Mouse (Mus musculus) CD8-positive naive resting alpha-beta T cell, adult 2 months (primary cell): ENCODE measurements around the gene Armc10.
"Not testable (repeated sequence)": the region's sequence is repeated elsewhere in the genome, so short reads cannot be mapped to it uniquely, and the experiment has no call there.

Experiments
- DNase-seq, 2 experiments: peaks; one replicate each; pipeline ENCODE4 v3.0.0; 2022; ENCODE audit warnings: low read depth in 2 of 2, low spot score in 2 of 2

The Armc10 gene

GRCm38 (mm10) chr5:21667191-21668137 is 21.9 kb downstream of the Armc10 start:
- no peak for DNase-seq

- DNase-seq = no peak
Measured at GRCm38 (mm10) chr5:21669307-21669706, 23.7 kb downstream of the Armc10 start.

- DNase-seq = peak; percentile 12 to 36
Measured at GRCm38 (mm10) chr5:21672812-21673635, 27.4 kb downstream of the Armc10 start.

GRCm38 (mm10) chr5:21673742-21674141 is 28.1 kb downstream of the Armc10 start:
- DNase-seq = no peak

- DNase-seq = no peak
Measured at GRCm38 (mm10) chr5:21675019-21675418, 29.4 kb downstream of the Armc10 start.

GRCm38 (mm10) chr5:21675494-21675893 is 29.9 kb downstream of the Armc10 start:
- DNase-seq = no peak

- no peak for DNase-seq
Measured at GRCm38 (mm10) chr5:21677939-21678338, 32.3 kb downstream of the Armc10 start.

- DNase-seq = no peak
Measured at GRCm38 (mm10) chr5:21678363-21678762, 32.8 kb downstream of the Armc10 start.

GRCm38 (mm10) chr5:21680029-21680428 is 34.4 kb downstream of the Armc10 start:
- no peak for DNase-seq

- DNase-seq = no peak
Measured at GRCm38 (mm10) chr5:21680940-21681339, 35.3 kb downstream of the Armc10 start.

GRCm38 (mm10) chr5:21683811-21684210 is 38.2 kb downstream of the Armc10 start:
- no peak for DNase-seq

GRCm38 (mm10) chr5:21685001-21685400 is 39.4 kb downstream of the Armc10 start:
- DNase-seq = no peak

GRCm38 (mm10) chr5:21687042-21687441 is 41.4 kb downstream of the Armc10 start:
- DNase-seq = no peak

GRCm38 (mm10) chr5:21692230-21692629 is 46.6 kb downstream of the Armc10 start:
- no peak for DNase-seq

GRCm38 (mm10) chr5:21693372-21693870 is 47.8 kb downstream of the Armc10 start:
- DNase-seq = no peak

GRCm38 (mm10) chr5:21694854-21695490 is 49.4 kb downstream of the Armc10 start:
- no peak for DNase-seq

GRCm38 (mm10) chr5:21699555-21699954 is 53.9 kb downstream of the Armc10 start:
- DNase-seq = not testable (repeated sequence)

GRCm38 (mm10) chr5:21700272-21700821 is 54.7 kb downstream of the Armc10 start:
- no peak for DNase-seq

- no peak for DNase-seq
Measured at GRCm38 (mm10) chr5:21700934-21701333, 55.3 kb downstream of the Armc10 start.

- peak; percentile 98 to 99 for DNase-seq
Measured at GRCm38 (mm10) chr5:21701351-21702008, 55.9 kb downstream of the Armc10 start, which contains the start of gene Napepld. Gene Napepld, minus strand, starts transcription at chr5:21701396.
